Mouse (Mus musculus) large intestine, adult 2 months (tissue): Measurements from ENCODE around the gene Tulp1. TPM values are rescaled to one million over a fixed set of nuclear protein-coding genes. Genes with fewer than 3 reads are reported as not detected.
"Not testable (repeated sequence)": the region's sequence is repeated elsewhere in the genome, so short reads cannot be mapped to it uniquely, and the experiment has no call there.

Experiments
- DNase-seq: peaks from one replicate; pipeline ENCODE4 v3.0.0-alpha.2; 2012; ENCODE audit warnings: low read depth, low spot score
- WGBS: fragments of 180-500 bp; shearing (Covaris S2); methylation state at CpG from one replicate; pipeline ENCODE4 v1.1.7; 2018; 5-methylcytosine and 5-hydroxymethylcytosine counted together
- polyA plus RNA-seq: library from polyadenylated mRNA; depleted of rRNA; stranded (reverse); fragments of >200 nt; gene quantifications from 2 replicates; pipeline ENCODE4 v1.2.3, GENCODE M21; 2012

The Tulp1 gene
- polyA plus RNA-seq, 1 experiment: 0.51 TPM

- DNase-seq: no peak
- WGBS: 77% methylated on average over 1 of the region's 1 CpGs
These were observed 6.9 kb upstream of the Tulp1 start for GRCm38 (mm10) chr17:28371941-28372340.

DNA sequence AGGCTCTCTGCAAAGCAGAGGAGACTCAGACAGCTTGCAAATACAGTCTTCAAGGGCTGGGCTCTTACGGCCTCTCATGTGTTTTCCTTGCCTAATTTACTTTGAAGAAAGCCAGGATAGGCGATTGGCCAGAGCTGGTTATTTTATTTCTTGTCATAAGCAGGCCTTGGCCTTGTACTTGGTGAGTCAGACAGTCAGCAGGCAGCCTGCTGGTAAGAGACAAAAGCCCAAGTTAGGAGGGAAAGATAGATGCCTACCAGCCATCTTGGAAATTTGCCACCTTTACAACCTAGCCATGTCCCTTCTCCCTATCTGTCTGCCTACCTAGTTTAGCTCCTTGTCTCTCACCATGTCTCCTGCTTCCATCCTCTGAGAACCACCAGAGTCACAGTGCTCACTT is 6.3 kb upstream of the Tulp1 start:
- DNase-seq: no peak
- WGBS: 22% methylated on average over 2 of the region's 2 CpGs

GRCm38 (mm10) chr17:28369056-28369455 is 4.0 kb upstream of the Tulp1 start:
- WGBS: 51% methylated on average over 5 of the region's 5 CpGs
- DNase-seq: no peak

DNA sequence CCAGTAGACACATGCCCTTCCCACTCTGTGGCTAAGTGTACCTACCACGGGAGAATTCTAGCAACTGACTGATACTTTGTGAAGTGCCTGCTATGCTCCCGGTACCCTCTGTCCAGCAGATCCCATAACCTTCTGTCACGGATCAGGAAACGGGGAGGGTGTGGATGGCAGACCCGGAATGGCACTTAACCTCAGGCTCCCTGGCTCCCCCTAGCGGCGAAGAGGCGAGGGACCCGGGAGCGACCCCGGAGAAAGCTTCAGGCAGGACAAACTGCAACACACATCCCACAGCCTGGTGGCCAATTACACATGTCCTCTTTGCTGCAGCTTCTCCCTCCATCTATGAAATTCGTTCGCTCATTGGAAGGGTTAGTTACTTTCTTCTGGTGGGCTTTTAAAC is 3.4 kb upstream of the Tulp1 start:
- 5% methylated on average over 13 of the region's 13 CpGs for WGBS
- DNase-seq: peak; percentile 48

GRCm38 (mm10) chr17:28363507-28363906 is 1.5 kb downstream of the Tulp1 start:
- DNase-seq: no peak
- WGBS: 62% methylated on average over 6 of the region's 6 CpGs

DNA sequence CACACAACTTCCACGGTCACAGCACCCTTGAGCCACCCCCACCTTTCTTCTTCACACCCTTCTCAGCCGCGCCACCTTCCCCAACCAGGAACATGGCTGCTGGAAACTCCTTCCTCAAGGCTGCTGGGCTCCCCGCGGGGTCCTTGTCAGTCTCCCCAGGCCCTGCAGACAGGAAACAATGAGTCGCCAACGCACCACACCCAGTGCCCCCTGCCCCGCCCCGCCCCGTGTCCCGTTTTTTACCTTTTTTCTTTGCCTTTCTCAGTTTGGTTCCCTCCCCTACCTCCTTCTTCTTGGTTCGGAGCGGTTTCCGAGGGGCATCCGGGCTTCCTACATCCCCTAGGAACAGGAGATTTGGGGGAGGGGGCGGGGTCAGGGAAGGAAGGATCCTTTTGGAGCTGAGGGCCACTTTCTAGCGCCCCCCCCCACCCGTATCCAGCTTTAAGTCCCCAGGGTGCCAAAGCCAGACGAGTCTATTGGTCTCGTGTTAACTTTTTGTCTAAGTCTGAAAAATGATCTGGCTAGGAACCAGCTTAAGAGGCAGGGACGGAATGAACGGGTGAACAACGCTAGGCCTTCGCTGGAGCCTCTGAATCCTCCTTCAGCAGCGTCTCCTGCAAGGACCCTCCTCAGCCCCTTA is 2.2 kb downstream of the Tulp1 start:
- DNase-seq: no peak
- 13% methylated on average over 25 of the region's 25 CpGs for WGBS

DNA sequence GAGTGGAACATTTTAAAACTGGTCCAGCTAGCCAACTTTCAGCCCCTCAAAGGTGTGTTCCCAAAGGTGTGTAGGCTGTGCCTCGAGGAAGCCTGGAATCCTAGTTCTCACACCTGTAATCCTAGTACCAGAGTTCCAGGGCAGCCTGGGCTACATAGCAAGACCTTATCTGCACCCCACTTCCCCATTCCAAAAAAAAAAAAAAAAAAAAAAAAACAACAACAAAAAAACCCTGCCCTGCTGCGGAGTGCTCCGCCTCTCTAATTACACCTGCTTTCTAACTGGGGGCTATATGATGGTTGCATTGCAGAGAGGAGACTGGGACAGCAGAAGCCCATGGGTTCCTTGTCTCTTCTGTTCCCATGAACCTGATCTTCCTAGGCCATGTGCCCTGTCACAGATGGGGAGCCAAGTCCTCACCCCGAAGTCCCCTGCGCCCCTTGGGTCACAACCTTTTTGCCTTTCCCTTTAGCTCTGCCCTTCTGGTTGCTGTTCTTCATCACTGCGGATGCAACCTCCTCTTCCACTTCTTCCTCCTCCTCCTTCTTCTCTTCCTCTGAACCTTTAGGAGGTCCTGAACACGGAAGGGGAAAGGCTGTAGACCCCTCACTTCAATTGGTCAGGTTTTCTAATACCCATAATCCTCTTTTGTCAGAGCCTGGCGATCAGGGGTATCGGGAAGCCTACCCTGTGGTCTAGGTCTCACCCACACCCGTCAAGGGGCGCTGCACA is 2.9 kb downstream of the Tulp1 start:
- WGBS: 43% methylated on average over 11 of the region's 11 CpGs
- DNase-seq: no peak

DNA sequence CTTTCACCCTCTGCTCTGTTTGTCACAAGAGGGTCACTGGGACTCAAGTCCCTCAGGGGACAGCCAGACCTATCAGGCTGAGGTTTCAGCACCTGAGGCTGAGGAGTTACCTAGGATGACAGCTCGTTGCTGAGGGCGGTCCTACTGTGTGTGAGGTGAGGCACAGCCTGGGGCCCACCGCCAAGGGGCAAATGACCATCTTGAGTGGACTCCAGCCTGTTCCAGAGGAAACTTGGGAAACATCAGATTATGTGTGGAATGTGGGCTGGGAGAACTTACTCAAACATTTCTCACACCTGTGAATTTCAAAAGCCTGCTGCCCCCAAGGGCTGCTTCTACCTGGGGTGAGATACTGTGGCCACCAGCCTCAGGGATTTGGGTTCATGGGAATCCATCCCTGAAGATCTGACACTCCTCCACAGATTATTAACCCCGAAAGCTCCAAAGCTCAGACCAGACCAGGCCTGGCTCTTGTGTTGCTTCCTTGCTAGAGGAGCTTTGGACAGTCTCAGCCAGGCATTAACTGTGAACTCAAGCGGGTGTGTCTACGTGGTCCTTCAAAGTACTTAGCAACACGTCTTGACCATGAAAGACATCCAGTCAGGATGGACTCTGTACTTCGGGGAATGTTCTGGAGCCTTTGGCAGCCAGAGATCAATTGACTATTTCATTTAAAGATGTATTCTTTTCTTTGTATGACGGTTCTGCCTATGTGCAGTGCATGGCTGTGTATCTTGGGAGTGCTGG is 4.3 kb downstream of the Tulp1 start:
- no peak for DNase-seq
- 73% methylated on average over 9 of the region's 9 CpGs for WGBS

- 31% methylated on average over 24 of the region's 24 CpGs for WGBS
- DNase-seq: not testable (repeated sequence)
These were observed 6.3 kb downstream of the Tulp1 start for GRCm38 (mm10) chr17:28358576-28359261.

DNA sequence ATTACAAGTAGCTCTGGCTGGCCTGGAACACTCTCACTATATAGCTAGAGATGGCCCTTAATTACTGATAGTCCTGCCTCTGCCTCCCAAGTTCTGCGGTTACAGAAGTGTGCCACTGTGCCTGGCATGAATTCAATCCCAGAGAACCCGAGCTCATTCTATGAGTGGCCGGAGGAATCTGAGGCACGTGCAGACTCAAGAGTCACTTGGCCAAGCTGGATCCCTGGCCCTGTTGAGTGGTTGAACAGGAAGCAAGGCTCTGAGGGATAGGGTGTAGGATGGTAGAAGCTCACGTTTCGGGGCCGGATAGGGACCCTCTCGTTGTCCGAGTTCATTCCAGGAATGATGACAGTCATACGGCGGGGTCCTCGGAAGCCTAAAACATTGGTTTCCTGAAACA is 9.2 kb downstream of the Tulp1 start:
- WGBS: 91% methylated on average over 12 of the region's 12 CpGs
- no peak for DNase-seq

- DNase-seq: no peak
- WGBS: 70% methylated on average over 11 of the region's 11 CpGs
These were observed 13.0 kb downstream of the Tulp1 start for GRCm38 (mm10) chr17:28352018-28352417.

DNA sequence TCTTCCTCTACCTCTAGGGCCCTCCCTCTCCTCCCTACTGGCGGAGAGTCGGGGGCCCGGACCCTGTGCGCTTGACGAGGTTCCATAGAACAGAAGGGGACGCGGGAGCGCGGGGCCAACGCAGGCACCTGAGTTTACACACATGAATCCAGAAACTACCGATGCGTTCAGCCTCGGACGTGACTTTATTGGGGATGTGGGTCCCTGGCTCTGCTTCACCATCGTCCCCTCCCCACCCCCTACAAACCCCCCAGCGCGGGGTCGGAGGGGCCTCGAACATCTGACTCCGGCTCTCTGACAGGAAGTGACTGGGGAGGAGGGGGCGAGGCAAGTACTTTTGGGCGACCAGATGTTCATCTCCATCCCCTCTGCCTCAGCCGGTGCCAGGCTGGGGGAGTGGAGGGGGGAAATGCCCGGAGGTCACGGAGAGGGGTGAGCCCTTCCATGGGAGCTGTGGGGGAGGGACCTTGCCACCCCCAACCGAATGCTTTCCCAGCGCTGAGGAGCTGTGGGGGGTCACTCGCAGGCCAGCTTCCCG is 13.6 kb downstream of the Tulp1 start:
- WGBS: 6% methylated on average over 29 of the region's 29 CpGs
- no peak for DNase-seq

- DNase-seq: no peak
- whole genome bisulfite sequencing: under 1% methylated on average over 58 of the region's 73 CpGs
These were observed 14.3 kb downstream of the Tulp1 start, which contains the start of gene Tead3 for GRCm38 (mm10) chr17:28350466-28351352. Gene Tead3, minus strand, starts transcription at chr17:28350817.

GRCm38 (mm10) chr17:28349901-28350465 is 15.0 kb downstream of the Tulp1 start:
- WGBS: under 1% methylated on average over 54 of the region's 54 CpGs
- DNase-seq: no peak

- DNase-seq: no peak
- 12% methylated on average over 13 of the region's 13 CpGs for WGBS
These were observed 15.7 kb downstream of the Tulp1 start for GRCm38 (mm10) chr17:28349264-28349880.

DNA sequence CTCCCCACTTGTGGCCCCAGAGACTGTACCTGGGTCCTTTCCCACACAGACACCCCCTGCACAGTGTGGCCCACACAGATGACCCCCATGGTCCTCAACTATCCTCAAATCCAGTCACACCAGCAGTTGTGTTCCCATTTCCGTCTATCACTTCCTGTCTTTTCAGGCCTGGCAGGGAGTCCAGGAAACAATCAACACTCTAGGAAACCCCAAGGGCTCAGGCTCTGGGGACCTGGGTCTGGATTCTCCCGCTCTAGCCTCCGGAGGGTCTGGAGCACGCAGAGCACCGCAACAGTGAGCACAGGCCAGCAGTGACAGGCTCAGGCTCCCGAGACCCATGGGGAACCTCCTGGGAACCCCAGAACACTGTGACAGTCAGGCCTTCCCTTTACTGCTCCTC is 16.8 kb downstream of the Tulp1 start:
- WGBS: 19% methylated on average over 6 of the region's 6 CpGs

GRCm38 (mm10) chr17:28347327-28347726 is 17.7 kb downstream of the Tulp1 start:
- WGBS: 73% methylated on average over 10 of the region's 10 CpGs
- DNase-seq: no peak

More for the DNA sequence above, 16.8 kb downstream of the Tulp1 start:
- DNase-seq: no peak

GRCm38 (mm10) chr17:28345882-28346281 is 19.1 kb downstream of the Tulp1 start:
- DNase-seq: no peak
- WGBS: 53% methylated on average over 10 of the region's 10 CpGs
